Mouse (Mus musculus) megakaryocyte-erythroid progenitor cell, adult 5-6 weeks (primary cell): ENCODE results near the gene Olfr1251. TPM values are rescaled to one million over a fixed set of nuclear protein-coding genes. Genes with fewer than 3 reads are reported as not detected.
"Not testable (repeated sequence)": the region's sequence is repeated elsewhere in the genome, so short reads cannot be mapped to it uniquely, and the experiment has no call there.

ENCODE experiments used
- ATAC-seq: replicated peaks from 2 replicates; pipeline ENCODE4 v1.8.0; 2016; ENCODE audit warnings: mild to moderate bottlenecking, inconsistent platforms; ENCODE audit not compliant: severe bottlenecking, poor library complexity, low FRiP score, low TSS enrichment
- total RNA-seq, 2 experiments: library from RNA; stranded (forward) in 1 of 2; stranded (reverse) in 1 of 2; fragments of 200-1000, 215-1000 nt in 1 of 2; fragments of >200 nt in 1 of 2; fragmentation: Nextera tagmentation in 1 of 2; gene quantifications; 2 replicates each; pipeline ENCODE4 v1.2.3; 2014 to 2017

Gene Olfr1251
- total RNA-seq (2014; fragmentation: Nextera tagmentation) (not detected in 2 replicates), total RNA-seq (2017) (not detected in 2 replicates)

GRCm38 (mm10) chr2:89671836-89672235, at the start of gene Olfr1251:
Gene Olfr1251, minus strand, starts transcription at chr2:89671936.
- ATAC-seq: no peak

- no peak for ATAC-seq
Observed at GRCm38 (mm10) chr2:89691980-89692379, 20.2 kb upstream of the Olfr1251 start.

GRCm38 (mm10) chr2:89661367-89661766, 10.4 kb downstream of the Olfr1251 start, which contains the start of gene Olfr1250:
Gene Olfr1250, minus strand, starts transcription at chr2:89661467.
- no peak for ATAC-seq

GRCm38 (mm10) chr2:89634883-89635282, 36.9 kb downstream of the Olfr1251 start, which contains the start of gene Olfr1249:
Gene Olfr1249, minus strand, starts transcription at chr2:89634983.
- ATAC-seq: no peak

- ATAC-seq: not testable (repeated sequence)
Observed at GRCm38 (mm10) chr2:89618145-89618544, 53.6 kb downstream of the Olfr1251 start, which contains the start of gene Olfr1248. Gene Olfr1248, minus strand, starts transcription at chr2:89618245.

Other genes with a start within 250 kb of the Olfr1251 start
- not detected in 2 replicates for gene Olfr1240, start 228.9 kb downstream of the Olfr1251 start, total RNA-seq (2014; fragmentation: Nextera tagmentation)
- gene Olfr1240, start 228.9 kb downstream of the Olfr1251 start, total RNA-seq (2017): not detected in 2 replicates
- not detected in 2 replicates for gene Olfr1241, start 184.8 kb downstream of the Olfr1251 start, total RNA-seq (2014; fragmentation: Nextera tagmentation)
- gene Olfr1241, start 184.8 kb downstream of the Olfr1251 start, total RNA-seq (2017): not detected in 2 replicates
- gene Olfr1242, start 173.6 kb downstream of the Olfr1251 start, total RNA-seq (2014; fragmentation: Nextera tagmentation): not detected in 2 replicates
- gene Olfr1242, start 173.6 kb downstream of the Olfr1251 start, total RNA-seq (2017): not detected in 2 replicates
- gene Olfr1243, start 140.4 kb downstream of the Olfr1251 start, total RNA-seq (2014; fragmentation: Nextera tagmentation): not detected in 2 replicates
- not detected in 2 replicates for gene Olfr1243, start 140.4 kb downstream of the Olfr1251 start, total RNA-seq (2017)
- gene Olfr1245, start 93.5 kb downstream of the Olfr1251 start, total RNA-seq (2014; fragmentation: Nextera tagmentation): not detected in 2 replicates
- not detected in 2 replicates for gene Olfr1245, start 93.5 kb downstream of the Olfr1251 start, total RNA-seq (2017)
- gene Olfr1246, start 78.8 kb downstream of the Olfr1251 start, total RNA-seq (2014; fragmentation: Nextera tagmentation): not detected in 2 replicates
- gene Olfr1246, start 78.8 kb downstream of the Olfr1251 start, total RNA-seq (2017): not detected in 2 replicates
- not detected in 2 replicates for gene Olfr1247, start 57.8 kb downstream of the Olfr1251 start, total RNA-seq (2014; fragmentation: Nextera tagmentation)
- not detected in 2 replicates for gene Olfr1247, start 57.8 kb downstream of the Olfr1251 start, total RNA-seq (2017)
- not detected in 2 replicates for gene Olfr1248, start 53.7 kb downstream of the Olfr1251 start, total RNA-seq (2014; fragmentation: Nextera tagmentation)
- not detected in 2 replicates for gene Olfr1248, start 53.7 kb downstream of the Olfr1251 start, total RNA-seq (2017)
- gene Olfr1249, start 37.0 kb downstream of the Olfr1251 start, total RNA-seq (2014; fragmentation: Nextera tagmentation): not detected in 2 replicates
- not detected in 2 replicates for gene Olfr1249, start 37.0 kb downstream of the Olfr1251 start, total RNA-seq (2017)
- gene Olfr1250, start 10.5 kb downstream of the Olfr1251 start, total RNA-seq (2014; fragmentation: Nextera tagmentation): not detected in 2 replicates
- gene Olfr1250, start 10.5 kb downstream of the Olfr1251 start, total RNA-seq (2017): not detected in 2 replicates
- gene Olfr1252, start 53.1 kb upstream of the Olfr1251 start, total RNA-seq (2014; fragmentation: Nextera tagmentation): not detected in 2 replicates
- gene Olfr1252, start 53.1 kb upstream of the Olfr1251 start, total RNA-seq (2017): not detected in 2 replicates
- not detected in 2 replicates for gene Olfr1253, start 85.2 kb upstream of the Olfr1251 start, total RNA-seq (2014; fragmentation: Nextera tagmentation)
- gene Olfr1253, start 85.2 kb upstream of the Olfr1251 start, total RNA-seq (2017): not detected in 2 replicates
- gene Olfr1254, start 121.7 kb upstream of the Olfr1251 start, total RNA-seq (2014; fragmentation: Nextera tagmentation): not detected in 2 replicates
- gene Olfr1254, start 121.7 kb upstream of the Olfr1251 start, total RNA-seq (2017): not detected in 2 replicates
- gene Olfr1255, start 140.1 kb upstream of the Olfr1251 start, total RNA-seq (2014; fragmentation: Nextera tagmentation): not detected in 2 replicates
- gene Olfr1255, start 140.1 kb upstream of the Olfr1251 start, total RNA-seq (2017): not detected in 2 replicates
- gene Olfr1256, start 169.6 kb upstream of the Olfr1251 start, total RNA-seq (2014; fragmentation: Nextera tagmentation): not detected in 2 replicates
- gene Olfr1256, start 169.6 kb upstream of the Olfr1251 start, total RNA-seq (2017): not detected in 2 replicates
- gene Olfr48, start 176.3 kb upstream of the Olfr1251 start, total RNA-seq (2014; fragmentation: Nextera tagmentation): not detected in 2 replicates
- gene Olfr48, start 176.3 kb upstream of the Olfr1251 start, total RNA-seq (2017): not detected in 2 replicates
- not detected in 2 replicates for gene Olfr1257, start 206.5 kb upstream of the Olfr1251 start, total RNA-seq (2014; fragmentation: Nextera tagmentation)
- not detected in 2 replicates for gene Olfr1257, start 206.5 kb upstream of the Olfr1251 start, total RNA-seq (2017)